Mouse (Mus musculus): ENCODE measurements at regions not wholly inside any gene's neighbourhood (a gene's known extent, or its start where the extent isn't known, plus 50 kb on each side); places are given as distances from the start of the nearest gene placed in this dataset.

- DNase-seq: no peak
These were observed 1172.6 kb upstream of the Gulo start for GRCm38 (mm10) chr14:67181586-67181985.

GRCm38 (mm10) chr14:67179549-67179948 lies 1170.5 kb upstream of the Gulo start:
- no peak for DNase-seq

GRCm38 (mm10) chr14:67178329-67179039 lies 1169.5 kb upstream of the Gulo start:
- no peak for DNase-seq

- no peak for DNase-seq
These were observed 1167.7 kb upstream of the Gulo start for GRCm38 (mm10) chr14:67176672-67177071.

GRCm38 (mm10) chr14:67176100-67176499 lies 1167.1 kb upstream of the Gulo start:
- no peak for DNase-seq

- no peak for DNase-seq
These were observed 1165.9 kb upstream of the Gulo start for GRCm38 (mm10) chr14:67174929-67175328.

GRCm38 (mm10) chr14:67170801-67171200 lies 1161.8 kb upstream of the Gulo start:
- DNase-seq: no peak

- no peak for DNase-seq
These were observed 1161.2 kb upstream of the Gulo start for GRCm38 (mm10) chr14:67170248-67170647.

GRCm38 (mm10) chr14:67169201-67169600 lies 1160.2 kb upstream of the Gulo start:
- no peak for DNase-seq

- no peak for DNase-seq
These were observed 1151.0 kb upstream of the Gulo start for GRCm38 (mm10) chr14:67159996-67160395.

GRCm38 (mm10) chr14:67158867-67159266 lies 1149.9 kb upstream of the Gulo start:
- no peak for DNase-seq

GRCm38 (mm10) chr14:67156366-67156765 lies 1147.4 kb upstream of the Gulo start:
- DNase-seq: no peak

- DNase-seq: no peak
These were observed 1144.6 kb upstream of the Gulo start for GRCm38 (mm10) chr14:67153621-67154020.

- no peak for DNase-seq
These were observed 1141.0 kb upstream of the Gulo start for GRCm38 (mm10) chr14:67149961-67150471.

GRCm38 (mm10) chr14:67149091-67149490 lies 1140.1 kb upstream of the Gulo start:
- no peak for DNase-seq

GRCm38 (mm10) chr14:67146602-67147001 lies 1137.6 kb upstream of the Gulo start:
- DNase-seq: no peak

- no peak for DNase-seq
These were observed 1136.0 kb upstream of the Gulo start for GRCm38 (mm10) chr14:67145046-67145445.

GRCm38 (mm10) chr14:67144461-67144985 lies 1135.5 kb upstream of the Gulo start:
- DNase-seq: no peak

GRCm38 (mm10) chr14:67143826-67144225 lies 1134.8 kb upstream of the Gulo start:
- DNase-seq: no peak

GRCm38 (mm10) chr14:67142556-67143250 lies 1133.7 kb upstream of the Gulo start:
- no peak for DNase-seq

- no peak for DNase-seq
These were observed 1132.8 kb upstream of the Gulo start for GRCm38 (mm10) chr14:67141581-67142441.

- DNase-seq: no peak
These were observed 1132.1 kb upstream of the Gulo start for GRCm38 (mm10) chr14:67141151-67141550.

GRCm38 (mm10) chr14:67139674-67140073 lies 1130.7 kb upstream of the Gulo start:
- DNase-seq: no peak

All from kidney, adult 18-20 months (tissue).